Mouse (Mus musculus) E14TG2a.4 (cell line): Measurements from ENCODE around the gene Meiob.

Experiments
- H3K27me3 ChIP-seq: 2 replicates; pipeline ENCODE4 v1.6.1; 2014; ENCODE audit warnings: low read length, control low read depth; ENCODE audit not compliant: insufficient read depth
- H3K36me3 ChIP-seq: 2 replicates; pipeline ENCODE4 v1.6.1; 2014; ENCODE audit warnings: low read length, control low read depth; ENCODE audit not compliant: insufficient read depth
- H3K4me1 ChIP-seq: replicated peaks from 2 replicates; pipeline ENCODE4 v1.6.1; 2014; ENCODE audit warnings: low read depth, low read length, control low read depth
- H3K4me3 ChIP-seq: replicated peaks from 2 replicates; pipeline ENCODE4 v1.5.1; 2014; ENCODE audit warnings: mild to moderate bottlenecking, low read length
- H3K9me3 ChIP-seq: 2 replicates; pipeline ENCODE4 v1.6.1; 2014; ENCODE audit warnings: low read length, control low read depth
- CTCF ChIP-seq: conservative IDR thresholded peaks from 2 replicates; pipeline ENCODE4 v1.5.1; 2014; ENCODE audit warnings: low read length
- NANOG ChIP-seq: IDR thresholded peaks from 2 replicates; pipeline ENCODE4 v1.6.1; 2014; ENCODE audit warnings: borderline replicate concordance, low read length, mixed read lengths
- POU5F1 ChIP-seq: IDR thresholded peaks from 2 replicates; pipeline ENCODE4 v1.6.1; 2014; ENCODE audit warnings: low read length, borderline replicate concordance

Gene Meiob

DNA sequence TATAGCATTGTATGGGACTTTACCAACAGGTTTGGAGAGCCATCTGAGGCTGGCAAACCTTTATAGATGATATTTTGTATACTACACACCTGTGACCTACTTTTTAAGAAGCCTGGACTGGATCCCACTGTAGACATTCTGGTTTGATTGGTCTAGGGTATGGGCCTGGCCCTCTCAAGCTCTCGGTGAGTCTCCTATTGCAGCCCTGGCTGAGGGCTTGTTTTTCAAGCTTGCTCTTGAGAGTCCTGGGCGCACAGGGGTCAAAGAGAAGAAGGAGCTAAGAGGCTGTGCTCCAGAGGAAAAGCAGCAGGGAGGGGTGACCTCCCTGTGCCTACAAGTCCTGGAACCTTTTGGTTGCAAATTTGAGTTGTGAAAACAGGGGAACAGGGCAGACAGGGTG, 27.0 kb upstream of the Meiob start:
- Histone ChIP-seq H3K9me3 (no peaks in the 10 kb centered on the region), H3K36me3 (no peaks in the 10 kb centered on the region), H3K4me1 (peaks cover 30% of the 10 kb centered on the region), H3K4me3 (no peak overlapping the region), H3K27me3 (no peaks in the 10 kb centered on the region)
- no peak for TF ChIP-seq CTCF
- no peak for TF ChIP-seq POU5F1
- TF ChIP-seq NANOG, result no peak

- peaks cover 7% of the 10 kb centered on the region for H3K4me1 ChIP-seq
- TF ChIP-seq NANOG, result no peak
- TF ChIP-seq CTCF, result no peak
- TF ChIP-seq POU5F1, result no peak
- H3K9me3 ChIP-seq, result no peaks in the 10 kb centered on the region
- no peak overlapping the region for H3K4me3 ChIP-seq
- H3K36me3 ChIP-seq, result no peaks in the 10 kb centered on the region
- H3K27me3 ChIP-seq, result no peaks in the 10 kb centered on the region
Measured at GRCm38 (mm10) chr17:24780821-24781220, 23.3 kb upstream of the Meiob start.

DNA sequence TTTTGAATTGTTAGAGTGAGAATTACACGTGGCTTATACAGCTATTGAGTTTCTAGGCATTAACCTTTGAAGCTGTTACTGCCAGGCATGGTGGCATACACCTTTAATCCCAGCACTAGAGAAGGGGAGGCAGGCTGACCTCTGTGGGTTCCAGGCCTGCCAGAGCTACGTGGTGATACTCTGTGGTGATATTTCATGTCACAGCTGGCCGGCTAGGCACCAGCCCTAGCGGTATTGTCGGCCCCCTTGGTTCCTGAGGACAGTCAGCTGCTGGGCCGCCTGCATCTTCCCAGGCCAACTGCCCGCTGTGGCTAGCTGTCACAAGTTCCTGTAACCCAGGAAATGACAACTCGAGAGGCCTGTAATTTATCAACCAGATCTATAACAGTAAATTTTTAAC, 11.9 kb upstream of the Meiob start:
- TF ChIP-seq POU5F1 (no peak), CTCF (no peak), NANOG (no peak)
- no peaks in the 10 kb centered on the region for H3K9me3 ChIP-seq
- H3K27me3 ChIP-seq, result no peaks in the 10 kb centered on the region
- H3K4me3 ChIP-seq, result no peak overlapping the region
- peaks cover 8% of the 10 kb centered on the region for H3K4me1 ChIP-seq
- H3K36me3 ChIP-seq, result no peaks in the 10 kb centered on the region

DNA sequence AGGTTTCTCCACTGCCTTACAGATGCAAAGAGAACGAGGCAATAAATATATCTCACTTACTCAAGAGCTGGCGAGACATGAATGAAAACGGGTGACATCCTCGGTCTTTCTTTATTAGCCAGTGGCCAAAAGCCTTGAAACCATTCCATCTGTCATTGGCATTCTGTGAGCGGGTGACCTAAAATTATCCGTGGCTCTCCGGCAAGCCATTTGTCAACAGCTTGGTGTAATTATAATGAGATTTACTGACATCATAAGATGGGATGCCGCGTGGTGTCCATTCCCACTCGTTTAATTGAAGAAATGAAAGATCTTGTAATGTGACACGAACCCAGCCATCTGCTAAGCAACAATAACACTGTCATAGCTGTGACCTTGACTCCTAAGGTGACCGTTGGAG, 9.3 kb upstream of the Meiob start:
- Histone ChIP-seq H3K4me1 (peaks cover 8% of the 10 kb centered on the region), H3K36me3 (no peaks in the 10 kb centered on the region), H3K4me3 (no peak overlapping the region), H3K9me3 (no peaks in the 10 kb centered on the region), H3K27me3 (no peaks in the 10 kb centered on the region)
- TF ChIP-seq NANOG (no peak), POU5F1 (no peak), CTCF (no peak)

- Histone ChIP-seq H3K36me3 (no peaks in the 10 kb centered on the region), H3K9me3 (no peaks in the 10 kb centered on the region), H3K4me3 (no peak overlapping the region), H3K27me3 (no peaks in the 10 kb centered on the region), H3K4me1 (peaks cover 18% of the 10 kb centered on the region)
- no peak for TF ChIP-seq POU5F1
- TF ChIP-seq CTCF, result no peak
- TF ChIP-seq NANOG, result no peak
Measured at GRCm38 (mm10) chr17:24796969-24797368, 7.1 kb upstream of the Meiob start.

DNA sequence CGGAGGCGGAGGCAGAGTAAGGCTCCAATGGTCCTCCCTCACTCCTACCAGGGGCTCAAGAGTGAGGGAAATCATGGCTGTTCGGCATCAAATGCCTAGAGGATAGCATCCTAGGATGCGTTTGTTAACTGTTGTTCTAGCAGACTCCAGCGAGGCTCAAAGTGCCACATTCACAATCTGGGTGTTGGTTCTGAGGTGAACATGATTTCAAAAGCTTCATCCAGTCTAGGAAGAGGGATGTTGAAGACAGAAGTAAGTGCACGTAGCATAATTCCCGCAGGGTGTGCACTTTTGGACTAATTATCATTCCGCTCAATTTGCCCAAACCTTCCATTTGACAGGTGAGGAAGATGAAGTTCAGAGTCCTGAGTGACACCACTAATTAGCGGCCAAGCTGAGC, 5.9 kb upstream of the Meiob start:
- Histone ChIP-seq H3K27me3 (no peaks in the 10 kb centered on the region), H3K4me3 (no peak overlapping the region), H3K4me1 (peaks cover 25% of the 10 kb centered on the region), H3K36me3 (no peaks in the 10 kb centered on the region), H3K9me3 (no peaks in the 10 kb centered on the region)
- TF ChIP-seq NANOG, result no peak
- TF ChIP-seq POU5F1, result no peak
- no peak for TF ChIP-seq CTCF

DNA sequence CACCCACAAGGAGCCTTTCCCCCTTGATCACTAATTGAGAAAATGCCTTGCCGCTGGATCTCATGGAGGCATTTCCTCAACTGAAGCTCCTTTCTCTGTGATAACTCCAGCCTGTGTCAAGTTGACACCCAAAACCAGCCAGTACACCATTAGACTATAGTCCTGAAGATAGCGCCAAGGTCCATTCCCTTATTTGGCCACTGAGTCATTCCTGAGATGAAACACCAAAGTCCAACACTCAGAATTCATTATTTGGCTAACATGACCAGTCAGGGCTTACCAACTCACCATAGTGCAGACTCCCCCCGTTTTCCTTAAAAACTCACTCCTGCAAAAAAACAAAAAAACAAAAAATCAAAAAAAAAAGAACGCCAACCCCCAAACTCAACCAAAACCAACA, 4.6 kb upstream of the Meiob start:
- Histone ChIP-seq H3K9me3 (no peaks in the 10 kb centered on the region), H3K27me3 (no peaks in the 10 kb centered on the region), H3K4me3 (no peak overlapping the region), H3K36me3 (no peaks in the 10 kb centered on the region), H3K4me1 (peaks cover 30% of the 10 kb centered on the region)
- no peak for TF ChIP-seq CTCF
- no peak for TF ChIP-seq NANOG
- TF ChIP-seq POU5F1, result no peak

DNA sequence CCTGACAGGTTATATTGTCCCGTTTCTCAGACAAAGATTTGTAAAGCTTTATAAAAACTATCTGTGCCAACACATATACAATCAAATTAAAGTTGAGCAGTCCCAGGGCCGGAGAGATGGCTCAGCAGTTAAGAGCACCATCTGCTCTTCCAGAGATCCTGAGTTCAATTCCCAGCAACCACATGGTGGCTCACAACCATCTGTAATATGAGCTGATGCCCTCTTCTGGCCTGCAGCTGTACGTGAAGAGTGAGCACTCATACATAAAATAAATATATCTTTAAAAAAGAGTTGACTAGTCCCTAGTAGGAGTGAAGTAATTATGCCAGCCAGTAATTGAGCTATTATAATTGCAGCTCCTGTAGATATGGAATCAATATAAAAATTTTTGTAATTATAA, 3.6 kb upstream of the Meiob start:
- H3K36me3 ChIP-seq, result no peaks in the 10 kb centered on the region
- peaks cover 23% of the 10 kb centered on the region for H3K4me1 ChIP-seq
- H3K9me3 ChIP-seq, result peaks cover 5% of the 10 kb centered on the region; the same call in 1 of the 2 replicates
- TF ChIP-seq NANOG (no peak), CTCF (no peak), POU5F1 (no peak)
- H3K4me3 ChIP-seq, result no peak overlapping the region
- H3K27me3 ChIP-seq, result no peaks in the 10 kb centered on the region

DNA sequence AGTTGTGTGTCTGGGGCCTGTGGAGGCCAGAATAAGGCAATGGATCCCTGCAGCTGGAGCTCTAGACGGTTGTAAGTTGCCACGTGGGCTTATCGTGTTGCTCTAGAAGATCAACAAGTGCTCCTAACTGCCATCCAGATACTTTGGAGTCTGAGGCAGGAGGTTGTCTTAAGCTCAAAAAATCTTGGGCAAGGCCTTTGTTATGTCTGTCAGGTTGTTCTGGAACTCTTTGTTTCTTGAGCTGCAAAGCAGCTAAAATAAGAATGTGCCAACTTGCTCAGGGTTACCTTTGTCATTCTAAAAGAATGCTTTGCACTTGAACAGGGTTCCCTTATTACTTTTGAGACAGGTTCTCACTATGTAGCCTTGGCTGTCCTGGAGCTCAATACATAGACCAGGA, 7.1 kb downstream of the Meiob start:
- Histone ChIP-seq H3K36me3 (no peaks in the 10 kb centered on the region), H3K9me3 (no peaks in the 10 kb centered on the region), H3K27me3 (no peaks in the 10 kb centered on the region), H3K4me1 (peaks cover 14% of the 10 kb centered on the region), H3K4me3 (no peak overlapping the region)
- no peak for TF ChIP-seq POU5F1
- TF ChIP-seq NANOG, result peak; percentile 23; the same call in 1 of the 2 replicates

DNA sequence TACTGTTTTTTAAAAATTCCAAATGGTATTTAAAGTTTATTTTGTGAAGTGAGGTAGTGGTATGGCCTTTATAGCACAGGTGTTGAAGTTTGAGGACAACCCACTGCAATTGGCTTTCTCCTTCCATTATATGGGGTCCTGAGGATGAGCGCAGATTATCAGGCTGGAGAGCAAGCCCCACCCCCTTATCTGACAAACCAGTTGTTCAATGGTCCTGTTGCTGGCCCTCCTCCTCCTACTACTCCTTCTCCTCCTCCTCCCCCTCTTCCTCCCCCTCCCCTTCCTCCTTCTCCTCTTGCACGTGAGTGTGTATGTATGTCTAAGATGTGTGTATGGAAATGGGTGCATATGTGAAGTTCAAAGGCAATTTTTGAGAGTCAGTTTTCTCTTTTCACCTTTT, 8.1 kb downstream of the Meiob start:
- Histone ChIP-seq H3K36me3 (no peaks in the 10 kb centered on the region), H3K27me3 (no peaks in the 10 kb centered on the region), H3K4me3 (no peak overlapping the region), H3K4me1 (peaks cover 14% of the 10 kb centered on the region), H3K9me3 (no peaks in the 10 kb centered on the region)
- TF ChIP-seq CTCF, result no peak
- TF ChIP-seq NANOG, result no peak
- no peak for TF ChIP-seq POU5F1
